Mouse (Mus musculus) c-Kit-positive CD71-positive TER-119-negative erythroid progenitor cells, embryonic 14.5 days (primary cell): Measurements from ENCODE around the gene Abca14.

Experiments used
- DNase-seq: peaks from one replicate; pipeline ENCODE4 v3.0.0-alpha.2; 2013; ENCODE audit warnings: low read depth

Abca14 gene

DNA sequence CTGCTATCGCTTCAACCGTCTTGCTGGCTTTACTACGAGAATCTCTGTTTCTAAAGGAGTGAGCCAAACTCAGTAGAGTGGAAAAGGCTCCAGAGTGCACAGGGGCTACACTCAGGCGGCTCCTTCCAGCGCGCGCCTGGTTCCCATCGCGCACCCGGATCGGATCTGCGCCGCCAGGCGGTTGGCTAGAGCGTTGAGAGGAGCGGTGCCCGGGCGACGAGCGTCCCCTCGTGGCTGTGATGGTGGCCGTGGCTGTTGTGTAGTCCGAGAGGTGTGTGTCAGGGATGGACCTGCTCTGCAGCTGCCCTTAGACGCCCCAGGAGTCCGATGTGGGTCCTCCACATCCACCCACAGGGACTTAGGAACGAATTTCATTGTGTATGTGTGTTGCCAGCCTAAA lies at the start of gene Abca14:
Gene Abca14 (plus strand): TSS at position 173 of the 400 bp plus-strand sequence.
- DNase-seq: peak; percentile 6

DNA sequence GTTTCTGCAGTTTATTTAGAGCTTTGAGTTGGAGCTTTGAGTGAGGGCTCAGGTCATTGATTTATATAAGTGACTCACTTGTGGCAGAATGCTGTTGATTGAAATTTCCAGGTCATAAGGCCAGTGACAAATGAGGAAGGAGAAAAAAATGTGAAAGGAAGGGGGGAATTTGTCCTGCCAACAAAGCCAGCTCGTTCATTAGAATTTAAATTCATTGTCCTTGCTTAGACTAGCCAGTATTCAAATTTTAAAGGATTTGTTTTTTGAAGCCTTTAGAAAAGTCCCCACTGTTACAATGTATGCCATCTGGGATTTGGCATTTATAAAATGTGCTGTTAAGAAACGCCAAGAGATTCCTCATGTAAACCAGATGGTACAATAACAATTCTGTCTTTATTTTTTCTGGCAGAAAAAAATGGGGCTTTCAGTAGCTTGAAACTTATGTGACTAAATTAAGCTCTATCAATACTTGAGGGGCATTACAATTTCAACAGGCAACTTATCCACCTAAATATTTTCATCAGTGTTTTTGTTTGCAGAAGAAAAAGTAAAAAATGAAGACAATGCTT lies 46.8 kb upstream of the Abca14 start:
- DNase-seq: no peak

DNA sequence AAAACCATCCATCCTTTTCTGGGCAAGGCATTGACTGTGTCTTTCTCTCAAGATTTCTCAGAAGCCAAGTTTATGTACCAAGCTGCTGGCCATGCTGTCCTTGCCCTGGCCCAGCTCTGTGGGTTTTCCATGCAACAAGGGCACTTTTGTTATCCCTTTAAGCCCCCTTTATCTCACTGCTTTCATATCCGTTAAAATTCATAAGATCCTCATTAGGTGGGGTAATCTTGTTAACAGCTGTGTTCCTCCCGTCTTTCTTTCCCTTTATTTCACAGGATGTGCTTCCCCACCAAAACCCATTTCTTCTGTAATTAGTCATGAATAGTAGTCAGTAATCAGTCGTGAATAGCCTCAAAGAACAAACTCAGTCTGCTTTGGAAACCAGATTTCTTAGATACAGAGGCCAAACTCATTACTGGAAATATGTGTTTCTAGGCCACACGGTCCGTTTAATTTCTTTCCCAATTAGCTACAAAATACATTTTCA lies 46.1 kb upstream of the Abca14 start:
- DNase-seq: no peak

DNA sequence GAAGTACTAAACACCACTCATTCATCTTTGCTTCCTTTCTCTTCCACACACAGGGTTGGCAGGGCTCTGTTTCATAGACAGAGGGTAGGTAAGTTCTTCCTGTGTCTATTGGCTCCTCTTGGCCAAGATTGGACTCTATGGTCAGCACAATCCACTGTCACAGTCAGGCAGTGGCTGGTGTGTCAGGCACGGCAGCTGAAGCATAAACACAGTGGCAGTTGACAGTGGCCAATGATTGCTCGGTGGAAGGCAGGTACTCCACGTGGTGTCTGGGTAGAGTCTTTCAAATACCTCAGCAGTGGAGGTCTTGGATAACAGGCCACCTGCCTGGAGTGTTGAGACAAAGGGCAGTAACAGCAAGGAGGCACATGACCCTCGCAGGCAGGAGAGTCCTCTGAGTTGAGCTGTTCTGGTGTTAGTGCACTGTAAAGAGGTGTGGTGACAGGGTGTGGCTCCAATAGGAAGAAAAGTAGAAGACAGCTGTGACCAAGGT lies 45.6 kb upstream of the Abca14 start:
- no peak for DNase-seq

DNA sequence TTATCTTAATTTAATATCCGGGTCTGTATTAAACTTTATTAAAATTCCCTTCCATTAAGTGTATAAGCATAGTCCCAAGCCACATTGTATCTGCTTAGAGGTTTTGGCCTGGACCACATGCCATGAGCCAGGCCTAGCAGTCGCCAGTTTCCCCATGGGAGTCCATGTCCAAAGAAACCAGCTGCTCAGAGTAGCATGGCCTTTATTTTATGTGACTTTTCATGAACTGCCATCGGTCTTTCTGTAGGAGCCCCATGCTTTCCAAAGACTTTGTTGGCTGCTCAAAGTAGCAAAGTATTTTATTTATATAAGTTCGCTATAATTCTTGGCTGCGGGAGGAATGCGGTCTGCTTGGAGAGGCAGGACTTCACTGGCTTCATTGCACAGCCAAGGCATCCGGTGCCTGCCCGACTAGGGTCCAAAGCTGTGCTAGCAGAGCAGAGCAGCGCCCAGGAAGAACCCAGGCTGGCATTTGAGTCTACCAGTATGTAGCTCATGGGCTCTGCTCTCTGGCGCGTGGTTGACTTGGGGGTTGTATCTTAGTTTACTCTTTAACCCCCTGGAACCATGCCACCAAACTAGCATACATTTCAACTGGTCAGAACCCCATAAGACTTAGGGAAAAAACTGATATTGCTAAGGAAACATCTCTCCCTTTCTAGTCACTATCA lies 40.0 kb upstream of the Abca14 start:
- DNase-seq: no peak

DNA sequence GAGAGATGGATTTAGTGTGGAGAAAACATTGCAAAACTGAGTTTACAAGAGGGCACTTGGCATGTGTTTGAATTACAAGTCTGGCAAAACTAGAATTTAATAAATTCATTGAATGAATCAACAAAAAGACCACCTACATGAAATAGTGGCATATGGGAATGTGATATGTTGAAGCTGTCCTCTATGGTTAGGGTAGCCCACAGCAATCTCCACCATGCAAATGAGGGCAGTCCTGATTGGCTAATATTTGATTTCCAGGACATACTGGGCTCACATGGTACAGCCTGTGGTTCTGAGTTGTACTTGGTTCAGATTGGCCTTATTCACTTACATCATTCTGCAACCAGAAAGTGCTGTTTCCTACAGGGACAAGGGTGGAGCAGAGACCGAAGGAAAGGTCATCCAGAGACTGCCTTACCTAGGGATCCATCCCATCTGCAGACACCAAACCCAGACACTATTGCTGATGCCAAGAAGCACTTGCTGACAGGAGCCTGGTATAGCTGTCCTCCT lies 31.5 kb upstream of the Abca14 start:
- DNase-seq: no peak

DNA sequence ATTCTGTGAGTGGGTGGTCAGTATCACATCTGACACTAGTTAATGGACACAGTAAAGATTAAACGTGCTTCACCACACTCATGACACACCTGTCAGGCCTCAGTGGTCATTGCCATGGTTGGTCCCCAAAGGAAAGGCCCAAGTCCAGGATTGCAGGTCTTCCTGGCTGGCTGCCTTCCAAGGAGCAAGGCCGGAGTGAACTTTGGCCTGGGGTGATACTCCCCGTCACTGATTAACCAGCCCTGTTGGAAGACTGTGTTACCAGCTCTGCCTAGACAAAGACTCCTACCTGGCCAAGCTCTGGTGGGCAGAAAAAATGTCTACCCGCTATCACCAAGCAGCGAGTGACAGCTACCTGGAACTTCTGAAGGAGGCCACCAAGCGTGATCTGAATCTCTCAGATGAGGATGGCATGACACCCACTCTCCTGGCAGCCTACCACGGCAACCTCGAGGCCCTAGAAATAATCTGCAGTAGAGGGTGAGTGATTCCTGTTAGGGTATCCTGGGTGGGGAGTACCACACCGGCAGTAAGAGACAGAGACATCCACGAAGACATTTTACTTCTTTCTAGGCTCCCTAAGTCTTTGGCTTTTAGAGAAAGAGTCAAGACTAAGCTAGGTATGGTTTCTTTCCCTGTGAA lies 30.0 kb upstream of the Abca14 start, which contains the start of gene Anks4b:
Gene Anks4b (plus strand): TSS at position 256 of the 642 bp plus-strand sequence.
- DNase-seq: no peak

GRCm38 (mm10) chr7:120174723-120175504 lies 28.8 kb upstream of the Abca14 start:
- no peak for DNase-seq

DNA sequence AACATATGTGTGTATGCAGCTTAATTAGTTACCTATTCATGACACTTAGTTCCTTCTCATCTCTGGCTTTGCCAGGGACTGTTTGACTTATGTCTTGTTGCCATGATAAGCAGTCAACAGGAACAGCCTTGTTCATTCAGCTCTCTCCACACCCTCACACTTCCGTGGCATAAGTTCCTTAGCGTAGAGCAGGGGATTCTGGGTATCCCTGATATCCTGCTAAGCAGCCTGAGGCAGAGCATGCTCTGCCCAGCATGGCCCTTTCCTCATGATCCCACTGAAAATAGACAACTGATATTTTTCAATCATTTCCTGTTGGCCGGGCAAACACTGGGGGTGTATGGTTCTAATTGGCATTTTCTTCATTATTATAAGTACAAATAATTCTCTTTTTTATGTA lies 26.1 kb upstream of the Abca14 start:
- no peak for DNase-seq

- DNase-seq: no peak
Observed at GRCm38 (mm10) chr7:120178935-120179334, 24.8 kb upstream of the Abca14 start.

- no peak for DNase-seq
Observed at GRCm38 (mm10) chr7:120180547-120180946, 23.2 kb upstream of the Abca14 start.

GRCm38 (mm10) chr7:120181401-120182230 lies 22.1 kb upstream of the Abca14 start:
- DNase-seq: no peak

DNA sequence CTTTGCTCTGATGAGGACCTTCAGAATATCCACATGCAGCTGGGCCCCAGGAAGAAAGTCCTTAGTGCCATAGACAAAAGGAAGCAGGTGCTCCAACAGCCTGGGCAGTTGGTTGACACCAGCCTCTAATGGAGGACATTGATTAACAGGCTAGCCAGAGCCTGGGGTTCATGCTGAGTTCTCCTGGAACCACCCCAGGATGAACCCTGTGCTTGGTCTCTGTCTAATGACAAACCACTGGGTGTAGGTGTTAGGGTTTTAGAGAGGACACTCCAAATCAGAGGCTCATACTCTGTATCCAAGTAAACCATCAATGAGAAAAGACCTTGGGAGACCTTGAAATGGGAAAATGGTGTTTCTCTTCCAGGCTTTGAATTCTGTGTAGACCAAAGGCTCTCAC lies 20.9 kb upstream of the Abca14 start:
- DNase-seq: no peak

GRCm38 (mm10) chr7:120188946-120189345 lies 14.8 kb upstream of the Abca14 start:
- no peak for DNase-seq

DNA sequence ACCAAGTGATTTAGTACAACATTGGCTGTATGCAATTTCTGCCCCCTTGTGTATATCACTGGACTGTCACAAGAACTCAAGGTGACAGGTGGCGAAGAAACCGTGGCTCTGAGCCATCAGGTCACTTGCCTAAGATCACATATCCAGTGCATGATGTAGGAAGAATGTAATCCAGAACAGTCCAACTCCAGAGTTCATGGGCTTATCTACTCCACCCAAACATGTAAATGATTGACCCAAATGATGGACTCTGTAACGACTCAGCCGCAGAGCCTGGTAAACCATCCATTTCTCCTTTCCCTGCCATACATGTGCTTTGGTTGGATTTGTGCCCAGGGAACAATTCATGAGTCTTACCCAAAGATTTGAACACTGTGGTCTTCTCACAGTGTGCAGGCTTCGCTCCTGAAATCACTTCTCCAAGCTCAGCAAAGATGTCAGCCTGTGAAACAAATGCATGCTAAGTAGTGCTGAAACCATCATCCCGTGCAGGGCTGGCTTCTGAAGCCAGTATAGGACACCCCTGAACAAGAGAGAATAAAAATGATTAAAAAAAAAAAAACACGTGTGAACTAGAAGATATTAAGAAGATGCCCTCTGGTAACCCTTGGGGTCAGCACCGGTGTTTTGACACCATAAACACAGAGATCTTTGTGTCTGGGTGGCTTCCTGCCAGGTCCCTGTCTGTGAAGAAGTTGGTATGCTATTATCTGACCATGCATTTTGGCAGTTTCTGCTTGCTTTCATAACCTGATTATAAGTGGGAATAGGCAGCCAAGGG lies 14.2 kb upstream of the Abca14 start:
- DNase-seq: no peak

- no peak for DNase-seq
Observed at GRCm38 (mm10) chr7:120190150-120190665, 13.6 kb upstream of the Abca14 start.

GRCm38 (mm10) chr7:120192207-120192606 lies 11.6 kb upstream of the Abca14 start:
- DNase-seq: no peak

GRCm38 (mm10) chr7:120192816-120193215 lies 10.9 kb upstream of the Abca14 start:
- DNase-seq: no peak

GRCm38 (mm10) chr7:120195207-120195606 lies 8.6 kb upstream of the Abca14 start:
- no peak for DNase-seq

DNA sequence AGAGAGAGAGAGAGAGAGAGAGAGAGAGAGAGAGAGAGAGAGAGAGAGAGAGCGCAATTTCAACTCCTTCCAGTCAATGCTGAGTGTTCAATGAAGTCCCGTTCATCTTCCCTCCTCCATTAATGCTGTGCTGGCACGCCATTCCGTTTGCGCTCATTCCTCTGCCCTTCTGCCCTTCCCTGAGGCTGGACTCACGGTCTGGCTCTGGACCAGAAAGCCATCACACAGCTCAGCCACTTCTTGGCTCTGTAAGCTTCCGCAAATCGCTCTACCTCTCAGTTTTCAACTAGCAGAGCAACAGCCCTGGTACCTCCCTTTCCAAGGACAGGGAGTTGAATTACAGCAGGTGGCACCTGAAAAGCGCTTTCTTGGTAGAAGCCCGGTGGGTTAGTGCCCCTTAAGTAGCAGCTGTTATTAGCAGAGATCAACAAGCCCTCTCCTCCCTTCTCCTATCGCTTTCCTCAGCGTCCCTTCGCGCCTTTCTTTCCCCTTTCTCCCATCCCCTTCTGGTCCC lies 2.5 kb upstream of the Abca14 start:
- DNase-seq: no peak
